Mouse (Mus musculus) frontal cortex, adult (tissue): ENCODE measurements at regions not wholly inside any gene's neighbourhood (a gene's known extent, or its start where the extent isn't known, plus 50 kb on each side); places are given as distances from the start of the nearest gene placed in this dataset.

Experiments
- ATAC-seq: cut with Nextera tagmentation; 2 replicates; pipeline ENCODE4 v1.9.2; 2017; ENCODE audit warnings: mild to moderate bottlenecking, moderate library complexity, mixed read lengths; ENCODE audit not compliant: low TSS enrichment

DNA sequence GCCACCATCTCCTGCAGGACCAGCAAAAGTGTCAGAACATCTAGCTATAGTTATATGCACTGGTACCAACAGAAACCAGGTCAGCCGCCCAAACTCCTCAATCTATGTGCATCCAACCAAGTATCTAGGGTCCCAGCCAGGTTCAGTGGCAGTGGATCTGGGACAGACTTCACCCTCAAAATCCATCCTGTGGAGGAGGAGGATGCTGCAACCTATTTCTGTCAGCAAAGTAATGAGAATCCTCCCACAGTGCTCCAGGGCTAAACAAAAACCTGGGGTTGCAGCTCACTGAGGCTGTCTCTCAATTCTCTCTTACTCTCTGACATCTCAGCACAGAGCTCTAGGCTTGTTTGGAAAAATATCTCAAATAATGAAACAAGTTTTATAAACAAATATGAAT is 202.8 kb downstream of the Rpia start:
- ATAC-seq = peak; percentile 96
